Mouse (Mus musculus) c-Kit-negative CD71-positive TER-119-positive erythroid progenitor cells, embryonic 14.5 days (primary cell): ENCODE data around the gene Hps6.

Source experiments
- DNase-seq: peaks from one replicate; pipeline ENCODE4 v3.0.0-alpha.2; 2013; ENCODE audit warnings: low read depth, low spot score

Hps6 gene

GRCm38 (mm10) chr19:46029652-46030051 lies 26.3 kb downstream of the Hps6 start:
- no peak for DNase-seq

- DNase-seq = no peak
Observed at GRCm38 (mm10) chr19:46030196-46030983, 27.1 kb downstream of the Hps6 start.

- no peak for DNase-seq
Observed at GRCm38 (mm10) chr19:46031689-46032432, 28.6 kb downstream of the Hps6 start.

- no peak for DNase-seq
Observed at GRCm38 (mm10) chr19:46032731-46033510, 29.6 kb downstream of the Hps6 start.

GRCm38 (mm10) chr19:46033911-46034310 lies 30.6 kb downstream of the Hps6 start:
- no peak for DNase-seq

- no peak for DNase-seq
Observed at GRCm38 (mm10) chr19:46035971-46036370, 32.7 kb downstream of the Hps6 start.

GRCm38 (mm10) chr19:46036477-46037242 lies 33.4 kb downstream of the Hps6 start:
- DNase-seq = no peak

GRCm38 (mm10) chr19:46037243-46037924 lies 34.1 kb downstream of the Hps6 start:
- no peak for DNase-seq

GRCm38 (mm10) chr19:46037925-46038850 lies 34.9 kb downstream of the Hps6 start:
- no peak for DNase-seq

GRCm38 (mm10) chr19:46038851-46039260 lies 35.5 kb downstream of the Hps6 start:
- DNase-seq = no peak

- DNase-seq = peak; percentile 84
Observed at GRCm38 (mm10) chr19:46039478-46039877, 36.2 kb downstream of the Hps6 start.

- no peak for DNase-seq
Observed at GRCm38 (mm10) chr19:46040149-46040902, 37.0 kb downstream of the Hps6 start.

GRCm38 (mm10) chr19:46041299-46041932 lies 38.1 kb downstream of the Hps6 start:
- DNase-seq = no peak

- DNase-seq = no peak
Observed at GRCm38 (mm10) chr19:46041933-46042475, 38.7 kb downstream of the Hps6 start.

GRCm38 (mm10) chr19:46042476-46043011 lies 39.2 kb downstream of the Hps6 start:
- DNase-seq = no peak

- no peak for DNase-seq
Observed at GRCm38 (mm10) chr19:46043380-46043779, 40.1 kb downstream of the Hps6 start.

- DNase-seq = no peak
Observed at GRCm38 (mm10) chr19:46044271-46044992, 41.1 kb downstream of the Hps6 start, which contains the start of gene Pprc1. TSS of gene Pprc1 (plus strand) at chr19:46044886.
